Mouse (Mus musculus): Measurements from ENCODE around the gene Msi2.

The Msi2 gene

GRCm38 (mm10) chr11:88394341-88395075 is 323.8 kb downstream of the Msi2 start:
- peak; percentile 54 for DNase-seq (ENCODE audit: extremely low read depth, insufficient read length, low spot score)

- no peak for DNase-seq (ENCODE audit: extremely low read depth, insufficient read length, low spot score)
Observed at GRCm38 (mm10) chr11:88392715-88393114, 325.6 kb downstream of the Msi2 start.

- DNase-seq (ENCODE audit: extremely low read depth, insufficient read length, low spot score): no peak
Observed at GRCm38 (mm10) chr11:88391181-88391814, 327.0 kb downstream of the Msi2 start.

- DNase-seq (ENCODE audit: extremely low read depth, insufficient read length, low spot score): no peak
Observed at GRCm38 (mm10) chr11:88389530-88389929, 328.8 kb downstream of the Msi2 start.

- DNase-seq (ENCODE audit: extremely low read depth, insufficient read length, low spot score): peak; percentile 25
Observed at GRCm38 (mm10) chr11:88386916-88387315, 331.4 kb downstream of the Msi2 start.

GRCm38 (mm10) chr11:88382449-88382848 is 335.9 kb downstream of the Msi2 start:
- no peak for DNase-seq (ENCODE audit: extremely low read depth, insufficient read length, low spot score)

GRCm38 (mm10) chr11:88381145-88381909 is 337.0 kb downstream of the Msi2 start:
- no peak for DNase-seq (ENCODE audit: extremely low read depth, insufficient read length, low spot score)

- no peak for DNase-seq (ENCODE audit: extremely low read depth, insufficient read length, low spot score)
Observed at GRCm38 (mm10) chr11:88379635-88380034, 338.7 kb downstream of the Msi2 start.

GRCm38 (mm10) chr11:88378686-88379339 is 339.5 kb downstream of the Msi2 start:
- DNase-seq (ENCODE audit: extremely low read depth, insufficient read length, low spot score): no peak

GRCm38 (mm10) chr11:88372589-88372988 is 345.7 kb downstream of the Msi2 start:
- DNase-seq (ENCODE audit: extremely low read depth, insufficient read length, low spot score): no peak

GRCm38 (mm10) chr11:88369898-88370297 is 348.4 kb downstream of the Msi2 start:
- no peak for DNase-seq (ENCODE audit: extremely low read depth, insufficient read length, low spot score)

GRCm38 (mm10) chr11:88367501-88367900 is 350.8 kb downstream of the Msi2 start:
- no peak for DNase-seq (ENCODE audit: extremely low read depth, insufficient read length, low spot score)

- DNase-seq (ENCODE audit: extremely low read depth, insufficient read length, low spot score): no peak
Observed at GRCm38 (mm10) chr11:88365914-88366540, 352.3 kb downstream of the Msi2 start.

GRCm38 (mm10) chr11:88364231-88364630 is 354.1 kb downstream of the Msi2 start:
- DNase-seq (ENCODE audit: extremely low read depth, insufficient read length, low spot score): no peak

- no peak for DNase-seq (ENCODE audit: extremely low read depth, insufficient read length, low spot score)
Observed at GRCm38 (mm10) chr11:88363481-88363880, 354.8 kb downstream of the Msi2 start.

GRCm38 (mm10) chr11:88359736-88360135 is 358.6 kb downstream of the Msi2 start:
- DNase-seq (ENCODE audit: extremely low read depth, insufficient read length, low spot score): no peak

GRCm38 (mm10) chr11:88357325-88357724 is 361.0 kb downstream of the Msi2 start:
- no peak for DNase-seq (ENCODE audit: extremely low read depth, insufficient read length, low spot score)

- DNase-seq (ENCODE audit: extremely low read depth, insufficient read length, low spot score): no peak
Observed at GRCm38 (mm10) chr11:88356598-88357290, 361.6 kb downstream of the Msi2 start.

GRCm38 (mm10) chr11:88356016-88356415 is 362.3 kb downstream of the Msi2 start:
- no peak for DNase-seq (ENCODE audit: extremely low read depth, insufficient read length, low spot score)

- no peak for DNase-seq (ENCODE audit: extremely low read depth, insufficient read length, low spot score)
Observed at GRCm38 (mm10) chr11:88354771-88355170, 363.5 kb downstream of the Msi2 start.
